ENCODE assay signal across 12 mouse cellular contexts in genomic region chr7:145029124-145029523, GRCm38 (mm10).
DNase-seq lines count a peak whose midpoint lies in the region; ATAC-seq and TF ChIP-seq lines count a peak whose summit lies in the region.
"Had no signal": no experiment of that assay in that cellular context is flagged by ENCODE, and none has a peak within 500 bp of the region (broad histone marks: within the 10 kb centered on the region; RNA-seq: fewer than 3 reads in every experiment).

No protein-coding gene starts in this region.

- no peaks in the 10 kb centered on the region for H3K36me3 ChIP-seq in hindbrain, embryonic 11.5 days (ENCODE audit: control insufficient read depth, insufficient read depth, low read length)
- H3K36me3 ChIP-seq in hindbrain, embryonic 16.5 days (ENCODE audit: control insufficient read depth, insufficient read depth, low read length) = no peaks in the 10 kb centered on the region
- H3K36me3 ChIP-seq in midbrain, postnatal 0 days (ENCODE audit: insufficient read depth, low read length) = no peaks in the 10 kb centered on the region
- no peaks in the 10 kb centered on the region for H3K36me3 ChIP-seq in midbrain, embryonic 13.5 days
- H3K36me3 ChIP-seq in limb, embryonic 10.5 days = no peaks in the 10 kb centered on the region
- H3K36me3 ChIP-seq in hindbrain, embryonic 13.5 days = no peaks in the 10 kb centered on the region
- H3K36me3 ChIP-seq: liver, embryonic 13.5 days had no signal

- no peak overlapping the region for H3K4me3 ChIP-seq in hindbrain, embryonic 11.5 days (ENCODE audit: low read depth, low read length)
- H3K4me3 ChIP-seq in hindbrain, embryonic 16.5 days (ENCODE audit: low read length) = no peak overlapping the region
- no peak overlapping the region for H3K4me3 ChIP-seq in midbrain, postnatal 0 days (ENCODE audit: low read depth, low read length)
- H3K4me3 ChIP-seq in midbrain, embryonic 13.5 days (replicated peaks) = no peak overlapping the region
- no peak overlapping the region for H3K4me3 ChIP-seq in limb, embryonic 10.5 days
- H3K4me3 ChIP-seq in hindbrain, embryonic 13.5 days = no peak overlapping the region
- H3K4me3 ChIP-seq: liver, embryonic 13.5 days had no signal

- H3K4me1 ChIP-seq in hindbrain, embryonic 11.5 days (replicated peaks; ENCODE audit: control insufficient read depth, insufficient read depth, low read length) = no peaks in the 10 kb centered on the region; the same call in 1 of the 2 replicates
- H3K4me1 ChIP-seq in hindbrain, embryonic 16.5 days (ENCODE audit: control insufficient read depth, insufficient read depth, low read depth, low read length) = peaks cover 7% of the 10 kb centered on the region
- H3K4me1 ChIP-seq in midbrain, postnatal 0 days (ENCODE audit: insufficient read depth, low read length) = no peaks in the 10 kb centered on the region; the same call in 1 of the 2 replicates
- H3K4me1 ChIP-seq in midbrain, embryonic 13.5 days (replicated peaks) = peaks cover 13% of the 10 kb centered on the region
- peaks cover 50% of the 10 kb centered on the region for H3K4me1 ChIP-seq in limb, embryonic 10.5 days
- H3K4me1 ChIP-seq in hindbrain, embryonic 13.5 days (replicated peaks) = peaks cover 12% of the 10 kb centered on the region

- 58% methylated on average over 4 of the region's 4 CpGs for WGBS in hindbrain, embryonic 11.5 days
- 40% methylated on average over 4 of the region's 4 CpGs for WGBS in hindbrain, embryonic 16.5 days
- 61% methylated on average over 4 of the region's 4 CpGs for WGBS in midbrain, postnatal 0 days
- 46% methylated on average over 4 of the region's 4 CpGs for WGBS in midbrain, embryonic 13.5 days
- WGBS in limb, embryonic 10.5 days = 27% methylated on average over 4 of the region's 4 CpGs
- 48% methylated on average over 4 of the region's 4 CpGs for WGBS in hindbrain, embryonic 13.5 days

- H3K4me2 ChIP-seq in hindbrain, embryonic 11.5 days (replicated peaks; ENCODE audit: low read depth, low read length) = no peak overlapping the region
- no peak overlapping the region for H3K4me2 ChIP-seq in hindbrain, embryonic 16.5 days (ENCODE audit: low read length)
- no peak overlapping the region for H3K4me2 ChIP-seq in midbrain, postnatal 0 days (ENCODE audit: low read depth, low read length, poor library complexity, severe bottlenecking)
- no peak overlapping the region for H3K4me2 ChIP-seq in midbrain, embryonic 13.5 days (replicated peaks)
- no peak overlapping the region for H3K4me2 ChIP-seq in hindbrain, embryonic 13.5 days
- H3K4me2 ChIP-seq: liver, embryonic 13.5 days had no signal

- TF ChIP-seq CTCF in midbrain, postnatal 0 days (IDR thresholded peaks at IDR 0.05) = peak; percentile 28

- no peaks in the 10 kb centered on the region for H3K9me3 ChIP-seq in hindbrain, embryonic 11.5 days (ENCODE audit: control insufficient read depth, low read length)
- no peaks in the 10 kb centered on the region for H3K9me3 ChIP-seq in hindbrain, embryonic 16.5 days (ENCODE audit: control insufficient read depth, low read length)
- no peaks in the 10 kb centered on the region for H3K9me3 ChIP-seq in midbrain, postnatal 0 days (ENCODE audit: low read length)
- no peaks in the 10 kb centered on the region for H3K9me3 ChIP-seq in midbrain, embryonic 13.5 days
- no peaks in the 10 kb centered on the region for H3K9me3 ChIP-seq in limb, embryonic 10.5 days (replicated peaks)
- no peaks in the 10 kb centered on the region for H3K9me3 ChIP-seq in hindbrain, embryonic 13.5 days
- H3K9me3 ChIP-seq: liver, embryonic 13.5 days had no signal

- H3K9ac ChIP-seq in hindbrain, embryonic 11.5 days (ENCODE audit: low read depth, low read length) = no peak overlapping the region
- no peak overlapping the region for H3K9ac ChIP-seq in hindbrain, embryonic 16.5 days (ENCODE audit: low read depth, low read length)
- no peak overlapping the region for H3K9ac ChIP-seq in midbrain, postnatal 0 days (replicated peaks; ENCODE audit: low read length, poor library complexity, severe bottlenecking)
- no peak overlapping the region for H3K9ac ChIP-seq in midbrain, embryonic 13.5 days (replicated peaks)
- no peak overlapping the region for H3K9ac ChIP-seq in hindbrain, embryonic 13.5 days
- H3K9ac ChIP-seq: liver, embryonic 13.5 days had no signal

- H3K27ac ChIP-seq in hindbrain, embryonic 11.5 days (ENCODE audit: low read depth, low read length) = no peak overlapping the region
- H3K27ac ChIP-seq in hindbrain, embryonic 16.5 days (ENCODE audit: low read depth, low read length) = no peak overlapping the region
- H3K27ac ChIP-seq in midbrain, postnatal 0 days (ENCODE audit: low read depth, low read length) = no peak overlapping the region
- no peak overlapping the region for H3K27ac ChIP-seq in midbrain, embryonic 13.5 days
- peak overlapping the region; percentile 91 for H3K27ac ChIP-seq in limb, embryonic 10.5 days
- no peak overlapping the region for H3K27ac ChIP-seq in hindbrain, embryonic 13.5 days
- H3K27ac ChIP-seq: liver, embryonic 13.5 days had no signal

- peak; percentile 26 for DNase-seq in hindbrain, embryonic 11.5 days (ENCODE audit: low spot score)
- no peak for DNase-seq in midbrain, postnatal 0 days (ENCODE audit: low spot score)
- DNase-seq in limb, embryonic 10.5 days (ENCODE audit: low spot score) = peak; percentile 58
- peak; percentile 62 for DNase-seq in thymus, postnatal 25 days
- no peak for DNase-seq in embryo, embryonic 11 days
- DNase-seq: adrenal gland, adult 2 months; cerebellum, adult 9-11 months; gastrocnemius, postnatal 14 days; liver, embryonic 13.5 days had no signal

- ATAC-seq in hindbrain, embryonic 11.5 days (ENCODE audit: low FRiP score) = no peak
- ATAC-seq in hindbrain, embryonic 16.5 days = no peak
- ATAC-seq in midbrain, postnatal 0 days (ENCODE audit: low FRiP score) = no peak
- ATAC-seq in midbrain, embryonic 13.5 days = no peak
- ATAC-seq in hindbrain, embryonic 13.5 days (ENCODE audit: low FRiP score) = no peak

- H3K27me3 ChIP-seq in hindbrain, embryonic 11.5 days (ENCODE audit: control insufficient read depth, insufficient read depth, low read length) = peaks cover 8% of the 10 kb centered on the region
- peaks cover 5% of the 10 kb centered on the region; the same call in 1 of the 2 replicates for H3K27me3 ChIP-seq in hindbrain, embryonic 16.5 days (replicated peaks; ENCODE audit: control insufficient read depth, insufficient read depth, low read length)
- peaks cover 7% of the 10 kb centered on the region; the same call in 1 of the 2 replicates for H3K27me3 ChIP-seq in midbrain, postnatal 0 days (ENCODE audit: insufficient read depth, low read length)
- peaks cover 16% of the 10 kb centered on the region for H3K27me3 ChIP-seq in midbrain, embryonic 13.5 days
- no peaks in the 10 kb centered on the region for H3K27me3 ChIP-seq in limb, embryonic 10.5 days (ENCODE audit: low read depth, poor library complexity, severe bottlenecking)
- peaks cover 28% of the 10 kb centered on the region for H3K27me3 ChIP-seq in hindbrain, embryonic 13.5 days

Comparison
In these comparisons a context has a peak if more than half of its experiments do, and no peak if none do; other contexts are left out.
1. DNase-seq: peak in hindbrain, embryonic 11.5 days (single experiment), limb, embryonic 10.5 days (single experiment) and thymus, postnatal 25 days (single experiment); none in midbrain, postnatal 0 days (single experiment) and embryo, embryonic 11 days (single experiment).